Mouse (Mus musculus): ENCODE results near the gene Shisa3. TPM values are rescaled to one million over a fixed set of nuclear protein-coding genes. Genes with fewer than 3 reads are reported as not detected.

The Shisa3 gene
- polyA plus RNA-seq, 1 experiment = 0.84 TPM

GRCm38 (mm10) chr5:67633138-67633782 lies 25.6 kb downstream of the Shisa3 start:
- no peak for DNase-seq (ENCODE audit: low read depth)

DNA sequence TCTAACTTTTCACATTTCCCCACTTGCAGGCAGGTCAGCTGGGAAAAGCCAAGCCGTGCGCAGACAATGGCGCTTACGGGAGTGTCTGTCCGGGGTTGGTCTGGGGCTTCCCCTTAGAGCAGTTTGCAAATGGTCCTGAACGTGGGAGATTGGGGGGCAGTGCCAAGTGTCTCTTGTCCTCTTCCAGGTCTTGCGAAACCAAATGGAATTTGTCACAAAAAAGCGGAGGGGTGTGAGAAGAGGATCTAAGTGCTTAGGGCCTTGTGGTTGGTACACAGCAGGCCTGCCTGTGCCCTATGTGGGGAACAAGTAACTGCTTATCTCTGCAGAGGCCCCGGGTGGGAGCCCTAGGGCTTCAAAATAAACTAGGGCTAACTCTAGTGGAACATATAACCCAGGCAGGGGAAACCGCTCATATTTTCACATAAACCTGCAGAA lies 26.2 kb downstream of the Shisa3 start:
- DNase-seq (ENCODE audit: low read depth) = peak; percentile 17

- DNase-seq (ENCODE audit: low read depth) = no peak
These were observed 26.7 kb downstream of the Shisa3 start for GRCm38 (mm10) chr5:67634339-67634738.

- DNase-seq (ENCODE audit: low read depth) = no peak
These were observed 33.1 kb downstream of the Shisa3 start for GRCm38 (mm10) chr5:67640596-67641312.

DNA sequence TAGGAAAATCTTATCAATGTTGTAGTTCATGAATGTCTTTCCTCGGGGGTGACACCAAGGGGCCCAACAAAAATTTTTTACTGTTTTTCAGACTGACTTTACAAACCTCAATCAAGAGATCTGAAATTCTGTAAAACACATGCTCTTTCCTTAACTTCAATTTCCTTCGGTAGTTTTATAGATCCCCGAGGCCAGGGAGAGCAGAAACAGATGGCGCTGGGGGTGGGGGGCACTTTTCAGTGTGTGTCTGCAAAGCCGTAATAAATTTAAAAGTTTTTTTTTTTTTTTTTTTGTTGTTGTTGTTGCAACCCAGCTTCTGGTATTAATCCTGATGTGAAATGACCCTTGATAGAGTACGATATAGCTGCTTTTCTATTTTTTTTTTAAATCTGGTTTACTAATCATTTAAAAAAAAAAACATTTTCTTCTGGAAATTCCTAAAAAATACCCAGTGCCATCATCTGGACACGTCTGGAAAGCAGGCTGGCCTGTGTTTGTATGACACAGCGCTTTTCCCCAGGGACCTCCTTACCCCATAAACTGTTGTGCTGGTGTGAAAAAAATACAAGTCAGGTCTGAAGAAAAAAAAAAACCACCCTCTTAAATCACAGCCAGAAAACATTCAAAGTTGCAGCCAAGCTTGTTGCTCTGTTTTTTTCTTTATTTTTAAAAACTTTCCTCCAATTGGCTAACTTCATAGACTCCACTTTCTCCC lies 33.9 kb downstream of the Shisa3 start:
- DNase-seq (ENCODE audit: low read depth) = no peak

GRCm38 (mm10) chr5:67643537-67644255 lies 36.0 kb downstream of the Shisa3 start:
- no peak for DNase-seq (ENCODE audit: low read depth)

DNA sequence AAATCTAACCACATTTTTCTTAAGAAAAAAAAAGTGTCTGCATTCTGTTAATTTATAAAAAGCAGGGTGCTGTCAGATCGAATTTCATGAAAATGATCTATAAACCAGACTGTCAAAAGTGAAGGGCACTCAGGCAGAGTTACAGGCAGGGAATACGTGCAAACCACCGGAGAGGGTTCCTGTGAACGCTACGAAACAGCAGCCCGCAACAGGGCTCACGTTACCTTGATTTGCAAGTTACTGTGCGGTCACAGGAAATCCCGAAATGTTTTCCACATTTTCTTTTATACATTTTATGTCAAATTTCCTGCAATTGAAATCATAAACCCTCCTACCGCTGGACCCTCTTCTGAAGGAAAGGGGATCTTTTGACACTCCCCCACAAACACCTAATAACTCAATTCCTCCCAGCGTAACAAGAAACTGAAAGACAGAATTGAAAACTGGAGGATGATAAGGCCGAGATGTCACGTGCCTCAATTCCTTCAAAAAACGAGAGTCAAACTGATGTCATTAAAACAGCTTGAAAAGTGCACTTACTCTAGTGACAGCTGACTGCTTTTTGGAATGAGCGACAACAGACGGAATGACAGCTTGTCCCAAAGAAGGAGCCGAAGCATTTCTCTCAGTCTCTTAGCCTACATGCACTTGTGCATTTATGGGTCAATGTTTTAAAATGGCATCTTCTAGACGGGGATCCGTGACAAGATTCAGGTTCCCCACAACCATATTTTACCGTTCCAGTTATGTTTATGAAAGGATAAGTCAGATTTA lies 39.3 kb downstream of the Shisa3 start:
- no peak for DNase-seq (ENCODE audit: low read depth)

DNA sequence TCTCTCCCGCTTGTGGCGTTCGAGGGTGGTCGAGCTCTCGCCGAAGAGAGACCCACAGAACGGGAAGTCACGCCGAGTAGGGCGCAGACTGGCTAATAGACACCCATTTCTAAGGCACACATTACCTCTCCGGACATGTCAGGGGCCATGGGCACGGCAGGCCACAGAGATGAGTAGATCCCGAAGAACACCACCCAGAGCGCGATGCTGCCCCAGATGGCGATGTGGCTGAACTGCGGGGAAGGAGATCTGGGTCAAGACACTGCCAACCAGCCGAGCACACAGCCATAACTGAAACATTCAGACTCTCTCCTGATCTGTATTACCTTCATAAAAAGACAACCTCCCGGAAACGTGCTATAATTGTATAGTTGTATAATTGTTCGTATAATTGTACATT lies 39.9 kb downstream of the Shisa3 start:
- DNase-seq (ENCODE audit: low read depth) = no peak

- no peak for DNase-seq (ENCODE audit: low read depth)
These were observed 41.5 kb downstream of the Shisa3 start for GRCm38 (mm10) chr5:67649156-67649555.

GRCm38 (mm10) chr5:67650021-67650420 lies 42.3 kb downstream of the Shisa3 start:
- DNase-seq (ENCODE audit: low read depth) = no peak

DNA sequence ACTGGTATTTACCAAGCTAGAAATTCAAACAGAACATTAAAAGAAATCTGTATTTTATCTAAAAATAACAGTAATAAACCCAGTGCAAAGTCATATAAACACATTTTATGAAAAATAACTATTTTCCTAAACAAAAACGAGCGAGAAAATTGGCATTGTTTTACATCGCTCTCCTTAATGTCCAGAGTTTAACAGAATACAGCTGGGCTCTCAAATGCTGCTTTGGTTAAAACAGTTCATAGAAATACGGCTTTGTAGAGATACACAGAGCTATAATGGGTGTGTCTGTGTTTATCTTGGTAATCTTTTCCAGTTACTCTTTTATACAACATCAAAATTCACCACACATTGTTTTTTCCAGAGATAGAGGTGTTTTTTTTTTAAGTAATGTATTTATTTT lies 44.8 kb downstream of the Shisa3 start:
- no peak for DNase-seq (ENCODE audit: low read depth)

- no peak for DNase-seq (ENCODE audit: low read depth)
These were observed 45.9 kb downstream of the Shisa3 start for GRCm38 (mm10) chr5:67653543-67653942.

GRCm38 (mm10) chr5:67654572-67654971 lies 46.9 kb downstream of the Shisa3 start:
- DNase-seq (ENCODE audit: low read depth) = no peak

DNA sequence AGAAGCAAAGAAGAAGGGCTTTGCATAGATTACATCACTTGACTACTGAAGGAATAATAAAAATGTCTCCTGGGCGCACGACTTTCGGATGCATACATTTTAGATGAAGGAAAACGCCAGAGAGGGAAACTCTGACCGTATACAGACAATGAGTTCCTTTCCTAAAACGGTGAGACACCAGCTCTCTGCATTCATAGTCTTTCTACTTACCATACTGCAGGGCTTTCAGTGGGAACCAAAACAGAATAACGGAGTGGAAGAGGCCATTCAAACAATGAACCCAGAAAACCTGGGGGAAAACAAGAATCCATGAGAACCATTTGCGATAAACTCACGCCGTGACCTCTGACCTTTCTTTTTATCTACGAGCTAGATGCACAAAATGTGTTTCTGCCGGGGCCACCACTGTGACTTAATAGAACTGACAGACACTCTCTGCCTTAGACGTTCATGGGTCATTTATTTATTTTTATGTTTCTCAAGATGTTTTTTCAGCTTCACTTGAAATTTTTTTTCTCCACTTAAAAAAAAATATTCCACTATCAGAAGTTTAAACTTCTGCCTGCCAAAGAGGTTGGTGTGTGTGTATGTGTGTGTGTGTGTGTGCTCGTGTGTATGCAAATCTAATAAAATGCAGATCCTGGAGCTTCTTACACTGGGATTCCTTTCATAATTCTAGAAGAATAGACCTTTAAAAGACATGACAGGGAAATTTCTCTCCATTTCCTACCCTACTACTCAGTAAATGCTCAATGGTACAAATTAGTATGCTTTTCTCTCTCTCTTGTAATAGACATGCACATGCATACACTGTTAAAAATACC lies 48.2 kb downstream of the Shisa3 start:
- no peak for DNase-seq (ENCODE audit: low read depth)

- no peak for DNase-seq (ENCODE audit: low read depth)
These were observed 49.2 kb downstream of the Shisa3 start for GRCm38 (mm10) chr5:67656821-67657259.

- no peak for DNase-seq (ENCODE audit: low read depth)
These were observed 52.2 kb downstream of the Shisa3 start for GRCm38 (mm10) chr5:67659864-67660263.

DNA sequence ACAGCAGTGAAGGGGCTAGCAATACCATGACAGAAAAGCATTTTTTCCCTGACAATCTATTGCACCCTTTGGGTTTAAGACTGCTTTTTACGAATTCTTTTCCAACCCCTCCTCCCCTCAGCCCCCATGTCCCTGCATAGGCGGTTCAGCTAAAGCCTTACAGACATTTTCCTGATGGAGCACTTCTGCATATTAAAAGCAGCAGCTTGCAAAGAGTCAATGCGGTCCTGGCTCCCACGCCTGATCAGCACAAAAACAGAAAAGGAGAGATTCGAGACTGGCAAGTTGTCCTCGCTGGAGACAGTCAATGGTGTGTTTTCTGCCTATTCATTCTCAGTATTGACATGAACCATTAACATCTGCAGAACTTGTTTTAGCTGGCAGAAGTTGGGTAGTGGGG lies 55.0 kb downstream of the Shisa3 start:
- no peak for DNase-seq (ENCODE audit: low read depth)

- no peak for DNase-seq (ENCODE audit: low read depth)
These were observed 61.8 kb downstream of the Shisa3 start for GRCm38 (mm10) chr5:67669436-67669896.

- no peak for DNase-seq (ENCODE audit: low read depth)
These were observed 62.5 kb downstream of the Shisa3 start for GRCm38 (mm10) chr5:67670158-67670557.

GRCm38 (mm10) chr5:67673008-67673407 lies 65.3 kb downstream of the Shisa3 start:
- no peak for DNase-seq (ENCODE audit: low read depth)

Measured in gonadal fat pad, adult 2 months (tissue).